Comparison of ENCODE assay signal across 10 mouse cellular contexts in the genomic region with DNA sequence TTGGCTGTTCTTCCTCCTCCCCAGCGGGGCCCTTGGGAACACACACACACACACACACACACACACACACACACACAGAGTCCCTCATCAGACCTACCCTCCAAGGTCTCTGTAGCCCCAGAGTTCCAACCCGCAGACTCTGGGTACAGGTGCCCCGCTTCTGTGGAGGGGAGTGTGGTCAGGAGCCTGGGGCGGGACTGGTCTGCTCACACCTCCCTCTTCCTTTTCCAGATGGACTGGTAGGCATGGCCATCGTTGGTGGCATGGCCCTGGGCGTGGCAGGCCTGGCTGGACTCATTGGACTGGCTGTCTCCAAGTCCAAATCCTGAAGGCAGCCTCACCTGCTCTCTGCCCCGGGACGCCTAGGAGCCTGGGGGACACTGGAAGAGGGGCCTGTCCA. TPM values are rescaled to one million over a fixed set of nuclear protein-coding genes. Genes with fewer than 3 reads are reported as not detected.
A peak's percentile ranks its signal among the peaks of the same experiment; 100 is the strongest.
DNase-seq lines count a peak whose midpoint lies in the region; ATAC-seq and TF ChIP-seq lines count a peak whose summit lies in the region.
"Had no signal": no experiment of that assay in that cellular context is flagged by ENCODE, and none has a peak within 500 bp of the region (broad histone marks: within the 10 kb centered on the region; RNA-seq: fewer than 3 reads in every experiment).

No protein-coding gene starts in this region.

- in situ Hi-C loops in ES-E14 (cut with MboI; ENCODE audit: low sequenced_read_pairs in 2 of 2, unreplicated experiment in 2 of 2), result no loop called here

- 0 out of 2 replicates have a peak, but pooled peaks cover 1% of the 10 kb centered on the region for H3K79me2 ChIP-seq in liver, adult 2 months (ENCODE audit: control insufficient read depth, insufficient read depth, low read length)

- no peak for TF ChIP-seq POLR2A in liver, adult 2 months (IDR thresholded peaks at IDR 0.05; ENCODE audit: extremely low read depth, insufficient read depth, low read length)

- H3K27me3 ChIP-seq in heart, embryonic 10.5 days (ENCODE audit: insufficient read depth, poor library complexity, severe bottlenecking), result no peaks in the 10 kb centered on the region
- H3K27me3 ChIP-seq in intestine, embryonic 16.5 days (replicated peaks; ENCODE audit: control insufficient read depth, insufficient read depth, low read length), result no peaks in the 10 kb centered on the region
- H3K27me3 ChIP-seq in liver, adult 2 months (ENCODE audit: control insufficient read depth, insufficient read depth, low read length), result no peaks in the 10 kb centered on the region
- no peaks in the 10 kb centered on the region for H3K27me3 ChIP-seq in forebrain, embryonic 11.5 days (ENCODE audit: control insufficient read depth, insufficient read depth, low read length)
- H3K27me3 ChIP-seq: neural tube, embryonic 12.5 days had no signal

- no peak for TF ChIP-seq CTCF in liver, adult 2 months (IDR thresholded peaks at IDR 0.05; ENCODE audit: low read depth, low read length)

- H3K4me2 ChIP-seq in intestine, embryonic 16.5 days (ENCODE audit: low read depth, low read length), result peak overlapping the region; percentile 23; the same call in 1 of the 2 replicates
- no peak overlapping the region for H3K4me2 ChIP-seq in forebrain, embryonic 11.5 days (ENCODE audit: low read depth, low read length, severe bottlenecking)
- H3K4me2 ChIP-seq: neural tube, embryonic 12.5 days had no signal

- 87% methylated on average over 8 of the region's 8 CpGs for WGBS in heart, embryonic 10.5 days
- 69% methylated on average over 7 of the region's 8 CpGs for WGBS in intestine, embryonic 16.5 days
- WGBS in liver, adult 2 months, result 77% methylated on average over 8 of the region's 8 CpGs
- WGBS in forebrain, embryonic 11.5 days, result 90% methylated on average over 8 of the region's 8 CpGs

- H3K27ac ChIP-seq in heart, embryonic 10.5 days, result peak overlapping the region; percentile 79
- no peak overlapping the region for H3K27ac ChIP-seq in ES-E14 (ENCODE audit: insufficient read depth, low read depth, low read length, poor library complexity, severe bottlenecking)
- H3K27ac ChIP-seq in intestine, embryonic 16.5 days (ENCODE audit: low read length), result peak overlapping the region; percentile 89
- H3K27ac ChIP-seq in liver, adult 2 months (replicated peaks; ENCODE audit: insufficient read depth, low read depth, low read length), result peak overlapping the region; percentile 45
- no peak overlapping the region for H3K27ac ChIP-seq in forebrain, embryonic 11.5 days (ENCODE audit: low read depth, low read length)
- H3K27ac ChIP-seq: hindbrain, postnatal 0 days; neural tube, embryonic 12.5 days had no signal

- peaks cover 49% of the 10 kb centered on the region for H3K4me1 ChIP-seq in heart, embryonic 10.5 days
- peaks cover 7 to 32% of the 10 kb centered on the region in 2 experiments; a peak in 3 of 4 replicates for H3K4me1 ChIP-seq in ES-E14 (ENCODE audit: control insufficient read depth in 2 of 2, insufficient read depth in 2 of 2, low read length in 2 of 2, poor library complexity in 1 of 2)
- peaks cover 59% of the 10 kb centered on the region for H3K4me1 ChIP-seq in intestine, embryonic 16.5 days (ENCODE audit: control insufficient read depth, insufficient read depth, low read length)
- H3K4me1 ChIP-seq in liver, adult 2 months (ENCODE audit: control insufficient read depth, insufficient read depth, low read length), result peaks cover 8% of the 10 kb centered on the region; the same call in 1 of the 2 replicates
- peaks cover 4% of the 10 kb centered on the region; the same call in 1 of the 2 replicates for H3K4me1 ChIP-seq in forebrain, embryonic 11.5 days (replicated peaks; ENCODE audit: control insufficient read depth, insufficient read depth, low read length)

- DNase-seq in heart, embryonic 10.5 days (ENCODE audit: low spot score), result no peak
- no peak for DNase-seq in heart, adult 9 months (ENCODE audit: low spot score in 2 of 2)
- DNase-seq in ES-E14 (ENCODE audit: low read depth, low spot score), result no peak
- peak; percentile 20 for DNase-seq in liver, adult 2 months (ENCODE audit: extremely low read depth, low read depth, low spot score)
- no peak for DNase-seq in forebrain, embryonic 11.5 days (ENCODE audit: low spot score)
- DNase-seq in left cerebral cortex, postnatal 4 days, result no peak

- ATAC-seq in intestine, embryonic 16.5 days, result peak; percentile 15
- ATAC-seq in forebrain, embryonic 11.5 days (replicated peaks; ENCODE audit: low FRiP score), result no peak
- ATAC-seq in monocyte, adult 5-6 weeks (replicated peaks; ENCODE audit: insufficient number of reproducible peaks, low FRiP score, low TSS enrichment, poor library complexity, severe bottlenecking), result no peak
- ATAC-seq: hindbrain, postnatal 0 days had no signal

- H3K36me3 ChIP-seq in heart, embryonic 10.5 days, result peaks cover 43% of the 10 kb centered on the region
- peaks cover 36% of the 10 kb centered on the region for H3K36me3 ChIP-seq in ES-E14 (ENCODE audit: control insufficient read depth, insufficient read depth, low read length, poor library complexity, severe bottlenecking)
- peaks cover 3% of the 10 kb centered on the region; the same call in 1 of the 2 replicates for H3K36me3 ChIP-seq in intestine, embryonic 16.5 days (ENCODE audit: control insufficient read depth, insufficient read depth, low read length)
- peaks cover 2% of the 10 kb centered on the region; the same call in 1 of the 2 replicates for H3K36me3 ChIP-seq in liver, adult 2 months (ENCODE audit: control insufficient read depth, insufficient read depth, low read length)
- H3K36me3 ChIP-seq in forebrain, embryonic 11.5 days (ENCODE audit: control insufficient read depth, insufficient read depth, low read length), result peaks cover 4% of the 10 kb centered on the region

- H3K9ac ChIP-seq in ES-E14 (ENCODE audit: insufficient read depth, low read depth, low read length, poor library complexity, severe bottlenecking), result peak overlapping the region; percentile 36
- H3K9ac ChIP-seq in intestine, embryonic 16.5 days (ENCODE audit: low read depth, low read length), result peak overlapping the region; percentile 7
- no peak overlapping the region for H3K9ac ChIP-seq in liver, adult 2 months (ENCODE audit: low read depth, low read length)
- no peak overlapping the region for H3K9ac ChIP-seq in forebrain, embryonic 11.5 days (ENCODE audit: low read length)
- H3K9ac ChIP-seq: neural tube, embryonic 12.5 days had no signal

- no peaks in the 10 kb centered on the region for H3K9me3 ChIP-seq in heart, embryonic 10.5 days
- H3K9me3 ChIP-seq in ES-E14 (ENCODE audit: control insufficient read depth, insufficient read depth, low read depth, low read length), result no peaks in the 10 kb centered on the region
- no peaks in the 10 kb centered on the region for H3K9me3 ChIP-seq in intestine, embryonic 16.5 days (ENCODE audit: control insufficient read depth, low read length)
- H3K9me3 ChIP-seq in forebrain, embryonic 11.5 days (ENCODE audit: control insufficient read depth, low read length), result no peaks in the 10 kb centered on the region
- H3K9me3 ChIP-seq: neural tube, embryonic 12.5 days had no signal

- no peak overlapping the region for H3K4me3 ChIP-seq in heart, embryonic 10.5 days
- no peak overlapping the region for H3K4me3 ChIP-seq in ES-E14 (ENCODE audit: insufficient read depth in 1 of 2, low read depth in 1 of 2, low read length in 2 of 2, poor library complexity in 1 of 2, severe bottlenecking in 1 of 2)
- no peak overlapping the region for H3K4me3 ChIP-seq in intestine, embryonic 16.5 days (ENCODE audit: low read length)
- H3K4me3 ChIP-seq in liver, adult 2 months (ENCODE audit: insufficient read depth, low read depth, low read length), result no peak overlapping the region
- no peak overlapping the region for H3K4me3 ChIP-seq in forebrain, embryonic 11.5 days (ENCODE audit: low read depth, low read length)
- H3K4me3 ChIP-seq: neural tube, embryonic 12.5 days had no signal

- intact Hi-C loops in left cerebral cortex, postnatal 4 days (cut with DNase I), result no loop called here

RNA-seq across cellular contexts. Expression of a gene that starts 0.7 kb away (rescaled TPM):
- 0.50 and 0.69 TPM in 2 replicates for polyA plus RNA-seq in heart, embryonic 10.5 days (2016; fragmentation: Nextera tagmentation; extraction: Ambion mirVana)
- total RNA-seq in ES-E14 (2012; rRNA removed), result 0.94 and 1.4 TPM in 2 replicates
- polyA plus RNA-seq in intestine, embryonic 16.5 days (2015; fragmentation: Nextera tagmentation; extraction: Ambion mirVana), result 34.8 and 36.6 TPM in 2 replicates
- total RNA-seq in liver, adult 2 months (2014; rRNA removed), result 0.40 and 0.46 TPM in 2 replicates
- polyA plus RNA-seq in liver, adult 2 months (2012; rRNA removed), result 0.51 and 0.81 TPM in 2 replicates
- polyA plus RNA-seq in forebrain, embryonic 11.5 days (2014; fragmentation: Nextera tagmentation; extraction: Ambion mirVana), result 0.24 TPM in 1 of 2 replicates, not detected in the other
- 1.7 to 5.1 TPM (median 1.8 TPM) in 3 replicates for total RNA-seq in monocyte, adult 5-6 weeks (2017)
- under 1 TPM; 0.46 to 0.54 TPM for total RNA-seq in left cerebral cortex, postnatal 4 days (2021)
- total RNA-seq: hindbrain, postnatal 0 days had no signal

RNA-seq across cellular contexts. Expression of a gene that starts 12.6 kb away (rescaled TPM):
- polyA plus RNA-seq in heart, embryonic 10.5 days (2016; fragmentation: Nextera tagmentation; extraction: Ambion mirVana), result 265 and 272 TPM in 2 replicates
- 106 and 114 TPM in 2 replicates for total RNA-seq in ES-E14 (2012; rRNA removed)
- polyA plus RNA-seq in intestine, embryonic 16.5 days (2015; fragmentation: Nextera tagmentation; extraction: Ambion mirVana), result 271 and 281 TPM in 2 replicates
- total RNA-seq in liver, adult 2 months (2014; rRNA removed), result 106 and 115 TPM in 2 replicates
- 112 and 120 TPM in 2 replicates for polyA plus RNA-seq in liver, adult 2 months (2012; rRNA removed)
- polyA plus RNA-seq in forebrain, embryonic 11.5 days (2014; fragmentation: Nextera tagmentation; extraction: Ambion mirVana), result 277 and 287 TPM in 2 replicates
- 159 to 216 TPM (median 206 TPM) in 3 replicates for total RNA-seq in monocyte, adult 5-6 weeks (2017)
- 100 to 1,000 TPM; 193 to 195 TPM for total RNA-seq in left cerebral cortex, postnatal 4 days (2021)

RNA-seq across cellular contexts. Expression of a gene that starts 21.1 kb away (rescaled TPM):
- 44.4 and 50.7 TPM in 2 replicates for polyA plus RNA-seq in heart, embryonic 10.5 days (2016; fragmentation: Nextera tagmentation; extraction: Ambion mirVana)
- 155 and 201 TPM in 2 replicates for total RNA-seq in ES-E14 (2012; rRNA removed)
- 40.7 and 44.4 TPM in 2 replicates for polyA plus RNA-seq in intestine, embryonic 16.5 days (2015; fragmentation: Nextera tagmentation; extraction: Ambion mirVana)
- total RNA-seq in liver, adult 2 months (2014; rRNA removed), result 21.5 and 22.7 TPM in 2 replicates
- 23.4 and 27.4 TPM in 2 replicates for polyA plus RNA-seq in liver, adult 2 months (2012; rRNA removed)
- 29.1 and 30.7 TPM in 2 replicates for polyA plus RNA-seq in forebrain, embryonic 11.5 days (2014; fragmentation: Nextera tagmentation; extraction: Ambion mirVana)
- total RNA-seq in monocyte, adult 5-6 weeks (2017), result 193 to 207 TPM (median 205 TPM) in 3 replicates
- 10 to 100 TPM; 46.7 to 52.1 TPM for total RNA-seq in left cerebral cortex, postnatal 4 days (2021)

RNA-seq across cellular contexts. Expression of a gene that starts 22.1 kb away (rescaled TPM):
- 92.7 and 103 TPM in 2 replicates for polyA plus RNA-seq in heart, embryonic 10.5 days (2016; fragmentation: Nextera tagmentation; extraction: Ambion mirVana)
- 41.2 and 46.0 TPM in 2 replicates for total RNA-seq in ES-E14 (2012; rRNA removed)
- polyA plus RNA-seq in intestine, embryonic 16.5 days (2015; fragmentation: Nextera tagmentation; extraction: Ambion mirVana), result 114 and 120 TPM in 2 replicates
- 30.0 and 44.5 TPM in 2 replicates for total RNA-seq in liver, adult 2 months (2014; rRNA removed)
- 101 and 109 TPM in 2 replicates for polyA plus RNA-seq in liver, adult 2 months (2012; rRNA removed)
- polyA plus RNA-seq in forebrain, embryonic 11.5 days (2014; fragmentation: Nextera tagmentation; extraction: Ambion mirVana), result 93.4 and 99.5 TPM in 2 replicates
- 21.8 to 58.2 TPM (median 38.8 TPM) in 3 replicates for total RNA-seq in monocyte, adult 5-6 weeks (2017)
- total RNA-seq in left cerebral cortex, postnatal 4 days (2021), result 10 to 100 TPM; 90.8 to 93.9 TPM

RNA-seq across cellular contexts. Expression of a gene that starts 57.7 kb away (rescaled TPM):
- polyA plus RNA-seq in heart, embryonic 10.5 days (2016; fragmentation: Nextera tagmentation; extraction: Ambion mirVana), result 42.4 and 54.5 TPM in 2 replicates
- total RNA-seq in ES-E14 (2012; rRNA removed), result 15.9 and 18.3 TPM in 2 replicates
- 43.2 and 52.4 TPM in 2 replicates for polyA plus RNA-seq in intestine, embryonic 16.5 days (2015; fragmentation: Nextera tagmentation; extraction: Ambion mirVana)
- 2.4 and 3.2 TPM in 2 replicates for total RNA-seq in liver, adult 2 months (2014; rRNA removed)
- 3.4 and 3.8 TPM in 2 replicates for polyA plus RNA-seq in liver, adult 2 months (2012; rRNA removed)
- 105 and 112 TPM in 2 replicates for polyA plus RNA-seq in forebrain, embryonic 11.5 days (2014; fragmentation: Nextera tagmentation; extraction: Ambion mirVana)
- 2.3 to 8.5 TPM (median 3.4 TPM) in 3 replicates for total RNA-seq in monocyte, adult 5-6 weeks (2017)
- 10 to 100 TPM; 51.2 to 56.2 TPM for total RNA-seq in left cerebral cortex, postnatal 4 days (2021)

Comparison
In these comparisons a context has a peak if more than half of its experiments do, and no peak if none do; other contexts are left out.
1. H3K27ac ChIP-seq: peak in heart, embryonic 10.5 days (single experiment), intestine, embryonic 16.5 days (single experiment) and liver, adult 2 months (single experiment); none in ES-E14 (single experiment) and forebrain, embryonic 11.5 days (single experiment).
2. H3K9ac ChIP-seq: peak in ES-E14 (single experiment) and intestine, embryonic 16.5 days (single experiment); none in liver, adult 2 months (single experiment) and forebrain, embryonic 11.5 days (single experiment).